Mouse (Mus musculus): ENCODE measurements around the gene Jpt1. TPM values are rescaled to one million over a fixed set of nuclear protein-coding genes. Genes with fewer than 3 reads are reported as not detected.
"Not testable (repeated sequence)": the region's sequence is repeated elsewhere in the genome, so short reads cannot be mapped to it uniquely, and the experiment has no call there.

Gene Jpt1
- total RNA-seq, 1 experiment from 2014 or later: 147 TPM

- no peak for ATAC-seq (ENCODE audit: extremely low read depth, insufficient number of reproducible peaks, low FRiP score, poor library complexity, severe bottlenecking)
These were observed 32.5 kb downstream of the Jpt1 start for GRCm38 (mm10) chr11:115481553-115482259.

- no peak for ATAC-seq (ENCODE audit: extremely low read depth, insufficient number of reproducible peaks, low FRiP score, poor library complexity, severe bottlenecking)
These were observed 35.8 kb downstream of the Jpt1 start for GRCm38 (mm10) chr11:115478296-115478938.

GRCm38 (mm10) chr11:115477388-115477787 is 36.8 kb downstream of the Jpt1 start:
- peak; percentile 63 for ATAC-seq (ENCODE audit: extremely low read depth, insufficient number of reproducible peaks, low FRiP score, poor library complexity, severe bottlenecking)

GRCm38 (mm10) chr11:115476630-115477029 is 37.6 kb downstream of the Jpt1 start:
- not testable (repeated sequence) for ATAC-seq (ENCODE audit: extremely low read depth, insufficient number of reproducible peaks, low FRiP score, poor library complexity, severe bottlenecking)

- no peak for ATAC-seq (ENCODE audit: extremely low read depth, insufficient number of reproducible peaks, low FRiP score, poor library complexity, severe bottlenecking)
These were observed 38.4 kb downstream of the Jpt1 start for GRCm38 (mm10) chr11:115475758-115476237.

- peak; percentile 83 for ATAC-seq (ENCODE audit: extremely low read depth, insufficient number of reproducible peaks, low FRiP score, poor library complexity, severe bottlenecking)
These were observed 39.0 kb downstream of the Jpt1 start, which contains the start of gene Armc7 for GRCm38 (mm10) chr11:115475025-115475757. Armc7 (plus strand) TSS chr11:115475667.

- ATAC-seq (ENCODE audit: extremely low read depth, insufficient number of reproducible peaks, low FRiP score, poor library complexity, severe bottlenecking): peak; percentile 63
These were observed 40.4 kb downstream of the Jpt1 start for GRCm38 (mm10) chr11:115473626-115474275.

GRCm38 (mm10) chr11:115472183-115472582 is 42.0 kb downstream of the Jpt1 start:
- no peak for ATAC-seq (ENCODE audit: extremely low read depth, insufficient number of reproducible peaks, low FRiP score, poor library complexity, severe bottlenecking)

- no peak for ATAC-seq (ENCODE audit: extremely low read depth, insufficient number of reproducible peaks, low FRiP score, poor library complexity, severe bottlenecking)
These were observed 47.0 kb downstream of the Jpt1 start for GRCm38 (mm10) chr11:115467217-115467618.

- ATAC-seq (ENCODE audit: extremely low read depth, insufficient number of reproducible peaks, low FRiP score, poor library complexity, severe bottlenecking): no peak
These were observed 49.3 kb downstream of the Jpt1 start for GRCm38 (mm10) chr11:115464851-115465250.

- ATAC-seq (ENCODE audit: extremely low read depth, insufficient number of reproducible peaks, low FRiP score, poor library complexity, severe bottlenecking): no peak
These were observed 50.8 kb downstream of the Jpt1 start for GRCm38 (mm10) chr11:115463397-115463796.

GRCm38 (mm10) chr11:115462243-115462891 is 51.8 kb downstream of the Jpt1 start, which contains the start of gene Slc16a5:
Slc16a5 (plus strand) TSS chr11:115462474.
- ATAC-seq (ENCODE audit: extremely low read depth, insufficient number of reproducible peaks, low FRiP score, poor library complexity, severe bottlenecking): 0 out of 2 replicates have a peak, but pooled peaks have one; percentile 10

GRCm38 (mm10) chr11:115461846-115462242 is 52.3 kb downstream of the Jpt1 start:
- ATAC-seq (ENCODE audit: extremely low read depth, insufficient number of reproducible peaks, low FRiP score, poor library complexity, severe bottlenecking): no peak

GRCm38 (mm10) chr11:115460976-115461375 is 53.2 kb downstream of the Jpt1 start:
- ATAC-seq (ENCODE audit: extremely low read depth, insufficient number of reproducible peaks, low FRiP score, poor library complexity, severe bottlenecking): no peak

GRCm38 (mm10) chr11:115457405-115457804 is 56.8 kb downstream of the Jpt1 start:
- ATAC-seq (ENCODE audit: extremely low read depth, insufficient number of reproducible peaks, low FRiP score, poor library complexity, severe bottlenecking): no peak

GRCm38 (mm10) chr11:115456182-115456581 is 58.0 kb downstream of the Jpt1 start:
- ATAC-seq (ENCODE audit: extremely low read depth, insufficient number of reproducible peaks, low FRiP score, poor library complexity, severe bottlenecking): no peak

- ATAC-seq (ENCODE audit: extremely low read depth, insufficient number of reproducible peaks, low FRiP score, poor library complexity, severe bottlenecking): no peak
These were observed 58.6 kb downstream of the Jpt1 start for GRCm38 (mm10) chr11:115455619-115456018.

GRCm38 (mm10) chr11:115454822-115455221 is 59.4 kb downstream of the Jpt1 start:
- ATAC-seq (ENCODE audit: extremely low read depth, insufficient number of reproducible peaks, low FRiP score, poor library complexity, severe bottlenecking): not testable (repeated sequence)
